Mouse (Mus musculus): ENCODE results near the gene Nr2c2.

DNA sequence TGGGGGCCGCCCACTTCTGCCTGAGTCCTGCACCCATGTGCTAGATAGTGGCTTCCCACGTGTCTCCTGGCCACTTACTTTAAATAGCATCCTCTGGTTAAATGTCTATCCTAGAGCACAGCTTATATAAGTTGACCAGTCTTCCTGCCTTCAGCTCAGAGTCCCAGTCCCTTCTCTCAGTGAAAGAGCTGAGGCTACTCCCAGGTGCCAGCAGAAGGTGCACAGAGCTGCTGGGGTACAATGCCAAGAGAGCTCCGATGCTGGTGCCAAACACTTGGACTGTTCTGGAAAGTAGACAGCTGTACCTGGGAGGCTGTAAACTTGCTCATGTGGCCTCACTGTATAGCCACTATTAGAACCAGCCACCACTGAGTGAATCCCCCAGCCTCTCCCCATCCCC is 130.8 kb downstream of the Nr2c2 start:
- no peak for TF ChIP-seq CTCF (conservative IDR thresholded peaks at IDR 0.05 in 1 of 2, IDR thresholded peaks at IDR 0.05 in 1 of 2; ENCODE audit: low read depth in 2 of 2, low read length in 2 of 2)
- no peak for TF ChIP-seq POLR2A (IDR thresholded peaks at IDR 0.05; ENCODE audit: low read depth, low read length)
- no peak for TF ChIP-seq PAX5 (IDR thresholded peaks at IDR 0.05; ENCODE audit: low read length)
- TF ChIP-seq TCF12 (IDR thresholded peaks at IDR 0.05; ENCODE audit: low read depth, low read length): no peak
- no peak for TF ChIP-seq MAX (IDR thresholded peaks at IDR 0.05; ENCODE audit: low read length)
